8 mouse cellular contexts compared by ENCODE assay signal in genomic region chr1:72873511-72874286, GRCm38 (mm10). TPM values are rescaled to one million over a fixed set of nuclear protein-coding genes. Genes with fewer than 3 reads are reported as not detected.
DNase-seq lines count a peak whose midpoint lies in the region; ATAC-seq and TF ChIP-seq lines count a peak whose summit lies in the region.

No protein-coding gene starts in this region.

- ATAC-seq in stomach, embryonic 14.5 days (ENCODE audit: insufficient number of reproducible peaks, insufficient read depth, low FRiP score, low read depth): peak; percentile 7; the same call in 1 of the 2 replicates

- no peak for TF ChIP-seq POLR2A in ES-Bruce4 (IDR thresholded peaks at IDR 0.05; ENCODE audit: insufficient read depth, low read length)
- TF ChIP-seq POLR2A in bone marrow, adult 2 months (IDR thresholded peaks at IDR 0.05; ENCODE audit: borderline replicate concordance, control insufficient read depth, low read depth, low read length): no peak

- peak; percentile 74 for DNase-seq in forebrain, embryonic 10.5 days (ENCODE audit: extremely low spot score, low spot score)
- DNase-seq in heart, postnatal 14 days: peak; percentile 61 to 64
- DNase-seq in kidney, postnatal 4 days: peak; percentile 74 to 84
- peak; percentile 47 for DNase-seq in lung, postnatal 14 days
- no peak for DNase-seq in spleen, adult 12 weeks (ENCODE audit: low spot score)

- H3K27ac ChIP-seq in ES-Bruce4 (ENCODE audit: insufficient read depth, low read length): no peak overlapping the region
- peak overlapping the region; percentile 37; the same call in 1 of the 2 replicates for H3K27ac ChIP-seq in bone marrow, adult 2 months (ENCODE audit: control insufficient read depth, insufficient read depth, low read depth, low read length, poor library complexity)
- H3K27ac ChIP-seq in forebrain, embryonic 10.5 days: peak overlapping the region; percentile 93
- peak overlapping the region; percentile 98 for H3K27ac ChIP-seq in stomach, embryonic 14.5 days (ENCODE audit: low read length)

- no peak for TF ChIP-seq CTCF in ES-Bruce4 (IDR thresholded peaks at IDR 0.05; ENCODE audit: low read depth, low read length)
- TF ChIP-seq CTCF in bone marrow, adult 2 months (IDR thresholded peaks at IDR 0.05; ENCODE audit: control insufficient read depth, insufficient read depth, low read length): no peak

- H3K4me3 ChIP-seq in ES-Bruce4 (ENCODE audit: low read depth, low read length): peak overlapping the region; percentile 75
- no peak overlapping the region for H3K4me3 ChIP-seq in bone marrow, adult 2 months (replicated peaks; ENCODE audit: control insufficient read depth, low read depth, low read length)
- peak overlapping the region; percentile 68 for H3K4me3 ChIP-seq in forebrain, embryonic 10.5 days
- peak overlapping the region; percentile 69 for H3K4me3 ChIP-seq in stomach, embryonic 14.5 days (ENCODE audit: low read depth, low read length)

- no peak for TF ChIP-seq EP300 in ES-Bruce4 (IDR thresholded peaks at IDR 0.05; ENCODE audit: insufficient read depth, low read depth, low read length)

- H3K4me2 ChIP-seq in stomach, embryonic 14.5 days (replicated peaks; ENCODE audit: low read depth, low read length): peak overlapping the region; percentile 83

- no peaks in the 10 kb centered on the region for H3K9me3 ChIP-seq in ES-Bruce4 (replicated peaks; ENCODE audit: control insufficient read depth, insufficient read depth, low read length, poor library complexity, severe bottlenecking)
- H3K9me3 ChIP-seq in forebrain, embryonic 10.5 days: no peaks in the 10 kb centered on the region
- H3K9me3 ChIP-seq in stomach, embryonic 14.5 days (ENCODE audit: control insufficient read depth, low read depth, low read length): no peaks in the 10 kb centered on the region

- no peaks in the 10 kb centered on the region for H3K36me3 ChIP-seq in ES-Bruce4 (ENCODE audit: control insufficient read depth, insufficient read depth, low read length, poor library complexity, severe bottlenecking)
- peaks cover 3% of the 10 kb centered on the region; the same call in 1 of the 2 replicates for H3K36me3 ChIP-seq in forebrain, embryonic 10.5 days (replicated peaks)
- H3K36me3 ChIP-seq in stomach, embryonic 14.5 days (ENCODE audit: control insufficient read depth, insufficient read depth, low read length): no peaks in the 10 kb centered on the region; the same call in 1 of the 2 replicates

- WGBS in bone marrow, adult 2 months: 2% methylated on average over 43 of the region's 43 CpGs
- under 1% methylated on average over 43 of the region's 43 CpGs for WGBS in forebrain, embryonic 10.5 days
- under 1% methylated on average over 43 of the region's 43 CpGs for WGBS in stomach, embryonic 14.5 days

- H3K27me3 ChIP-seq in ES-Bruce4 (ENCODE audit: control insufficient read depth, insufficient read depth, low read length, poor library complexity, severe bottlenecking): peaks cover 13% of the 10 kb centered on the region
- H3K27me3 ChIP-seq in forebrain, embryonic 10.5 days (ENCODE audit: poor library complexity, severe bottlenecking): peaks cover 63% of the 10 kb centered on the region
- H3K27me3 ChIP-seq in stomach, embryonic 14.5 days (ENCODE audit: control insufficient read depth, insufficient read depth, low read length): no peaks in the 10 kb centered on the region

- intact Hi-C loops in heart, postnatal 14 days (cut with DNase I): loop anchor here (10.0 kb wide), 2 partner anchors 491 to 641 kb away; no protein-coding TSS in a partner anchor

- H3K4me1 ChIP-seq in ES-Bruce4 (ENCODE audit: control insufficient read depth, insufficient read depth, low read length): no peaks in the 10 kb centered on the region
- no peaks in the 10 kb centered on the region for H3K4me1 ChIP-seq in bone marrow, adult 2 months (ENCODE audit: control insufficient read depth, insufficient read depth, low read length)
- peaks cover 86% of the 10 kb centered on the region for H3K4me1 ChIP-seq in forebrain, embryonic 10.5 days
- peaks cover 28% of the 10 kb centered on the region for H3K4me1 ChIP-seq in stomach, embryonic 14.5 days (ENCODE audit: control insufficient read depth, insufficient read depth, low read length)

- H3K9ac ChIP-seq in ES-Bruce4 (ENCODE audit: low read depth, poor library complexity, severe bottlenecking): peak overlapping the region; percentile 9; the same call in 1 of the 2 replicates
- peak overlapping the region; percentile 86 for H3K9ac ChIP-seq in stomach, embryonic 14.5 days (replicated peaks; ENCODE audit: low read depth, low read length)

RNA-seq across cellular contexts. Expression of gene Igfbp5, which starts 1.0 kb away (rescaled TPM):
- polyA plus RNA-seq in ES-Bruce4 (2011; ENCODE audit: insufficient read depth, insufficient read length, low read depth, missing spikeins): 0.99 TPM in 2 replicates
- 35.5 and 53.8 TPM in 2 replicates for polyA plus RNA-seq in bone marrow, adult 2 months (2011; ENCODE audit: insufficient read depth, insufficient read length, low replicate concordance, missing spikeins)
- polyA plus RNA-seq in forebrain, embryonic 10.5 days (2016; fragmentation: Nextera tagmentation; extraction: Ambion mirVana): 45.9 and 51.3 TPM in 2 replicates
- 100 to 1,000 TPM; 139 to 161 TPM for total RNA-seq in heart, postnatal 14 days (2021)
- polyA plus RNA-seq in stomach, embryonic 14.5 days (2014; fragmentation: Nextera tagmentation; extraction: Ambion mirVana): 126 and 127 TPM in 2 replicates

RNA-seq across cellular contexts. Expression of gene Igfbp2, which starts 49.4 kb away (rescaled TPM):
- polyA plus RNA-seq in ES-Bruce4 (2011; ENCODE audit: insufficient read depth, insufficient read length, low read depth, missing spikeins): 537 and 588 TPM in 2 replicates
- 9.5 TPM in 1 of 2 replicates, not detected in the other for polyA plus RNA-seq in bone marrow, adult 2 months (2011; ENCODE audit: insufficient read depth, insufficient read length, low replicate concordance, missing spikeins)
- polyA plus RNA-seq in forebrain, embryonic 10.5 days (2016; fragmentation: Nextera tagmentation; extraction: Ambion mirVana): 742 and 777 TPM in 2 replicates
- total RNA-seq in heart, postnatal 14 days (2021): 1 to 10 TPM; 1.1 to 1.3 TPM
- 631 and 633 TPM in 2 replicates for polyA plus RNA-seq in stomach, embryonic 14.5 days (2014; fragmentation: Nextera tagmentation; extraction: Ambion mirVana)

Comparison
In these comparisons a context has a peak if more than half of its experiments do, and no peak if none do; other contexts are left out.
1. RNA of gene Igfbp5, which starts 1.0 kb away (polyA plus RNA-seq): 126 to 127 TPM in stomach, embryonic 14.5 days, 35.5 to 53.8 TPM in bone marrow, adult 2 months and 45.9 to 51.3 TPM in forebrain, embryonic 10.5 days; 0.99 TPM in ES-Bruce4; every median in the first group is over 10 times any median in the second.
2. RNA of gene Igfbp2, which starts 49.4 kb away (polyA plus RNA-seq): 742 to 777 TPM in forebrain, embryonic 10.5 days, 631 to 633 TPM in stomach, embryonic 14.5 days and 537 to 588 TPM in ES-Bruce4; 9.5 TPM in bone marrow, adult 2 months; every median in the first group is over 10 times any median in the second.